Mouse (Mus musculus) midbrain, embryonic 11.5 days (tissue): Measurements from ENCODE around the gene L3mbtl4. TPM values are rescaled to one million over a fixed set of nuclear protein-coding genes. Genes with fewer than 3 reads are reported as not detected.

Experiments
- ATAC-seq: fragments of 200-750 bp; cut with Nextera tagmentation; 2 replicates; pipeline ENCODE4 v1.8.0; 2017; ENCODE audit warnings: moderate TSS enrichment, moderate library complexity; ENCODE audit not compliant: low FRiP score
- DNase-seq: peaks from one replicate; pipeline ENCODE4 v3.0.0; 2015; ENCODE audit warnings: low spot score; ENCODE audit errors: missing footprints
- H3K27ac ChIP-seq: fragments of 300-500 bp; sonication (generic); 2 replicates; pipeline ENCODE4 v1.5.1; 2014; ENCODE audit warnings: low read depth, low read length
- H3K27me3 ChIP-seq: fragments of 300-500 bp; sonication (generic); 2 replicates; pipeline ENCODE4 v1.6.1; 2014; ENCODE audit warnings: mild to moderate bottlenecking, low read length, moderate library complexity, mixed read lengths; ENCODE audit not compliant: control insufficient read depth, insufficient read depth
- H3K36me3 ChIP-seq: fragments of 300-500 bp; sonication (generic); 2 replicates; pipeline ENCODE4 v1.6.1; 2014; ENCODE audit warnings: mild to moderate bottlenecking, low read length, moderate library complexity, mixed read lengths; ENCODE audit not compliant: control insufficient read depth, insufficient read depth
- H3K4me1 ChIP-seq: fragments of 300-500 bp; sonication (generic); 2 replicates; pipeline ENCODE4 v1.6.1; 2014; ENCODE audit warnings: low read length; ENCODE audit not compliant: control insufficient read depth, insufficient read depth
- H3K4me2 ChIP-seq: fragments of 300-500 bp; sonication (generic); 2 replicates; pipeline ENCODE4 v1.6.1; 2014; ENCODE audit warnings: mild to moderate bottlenecking, moderate library complexity
- H3K4me3 ChIP-seq: fragments of 300-500 bp; sonication (generic); 2 replicates; pipeline ENCODE4 v1.5.1; 2014; ENCODE audit warnings: low read depth, low read length
- H3K9ac ChIP-seq: fragments of 300-500 bp; sonication (generic); 2 replicates; pipeline ENCODE4 v1.6.1; 2014; ENCODE audit warnings: low read length
- H3K9me3 ChIP-seq: fragments of 300-500 bp; sonication (generic); 2 replicates; pipeline ENCODE4 v1.6.1; 2016; ENCODE audit warnings: low read length; ENCODE audit not compliant: control insufficient read depth
- WGBS: fragments of 180-500 bp; shearing (Covaris S2); extraction: QIAGEN DNeasy Blood & Tissue Kit; methylation state at CpG from one replicate; pipeline ENCODE4 v1.1.7; 2014; 5-methylcytosine and 5-hydroxymethylcytosine counted together
- polyA plus RNA-seq: library from polyadenylated mRNA; unstranded; fragments of >200 nt; fragmentation: Nextera tagmentation; extraction: Ambion mirVana; gene quantifications from 2 replicates; pipeline ENCODE4 v1.2.1, GENCODE M21; 2014

Gene L3mbtl4
- polyA plus RNA-seq = 0.10 and 0.11 TPM in 2 replicates

DNA sequence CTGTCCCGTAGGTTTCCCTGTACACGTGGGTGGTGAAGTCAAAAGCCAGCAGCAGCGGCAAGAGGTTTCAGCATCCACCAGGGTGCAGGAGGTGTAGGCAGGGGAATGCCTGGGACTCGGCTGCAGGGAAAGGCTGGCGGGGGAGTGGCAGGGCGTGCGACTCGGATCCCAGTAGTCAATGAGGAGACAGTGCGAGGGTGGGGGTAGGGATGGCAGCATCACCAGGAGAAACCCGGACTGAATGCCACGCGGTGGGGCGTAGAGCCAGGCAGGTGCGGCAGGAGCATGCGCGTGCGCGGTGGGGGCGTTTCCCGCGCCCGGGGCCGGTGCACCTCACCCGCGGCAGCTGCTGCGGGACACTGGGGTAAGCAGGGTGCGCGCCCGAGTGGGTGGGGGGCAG lies at the start of gene L3mbtl4:
L3mbtl4 (plus strand) TSS at position 271 of the 400 bp plus-strand sequence.
- Histone ChIP-seq H3K4me2 (peak within 1 kb of the TSS; percentile 97), H3K9me3 (no peaks in the 10 kb centered on the region), H3K9ac (peak within 1 kb of the TSS; percentile 63), H3K27ac (no peak within 1 kb of the TSS), H3K27me3 (peaks cover 5% of the 10 kb centered on the region), H3K4me3 (peak within 1 kb of the TSS; percentile 48), H3K4me1 (peaks cover 7% of the 10 kb centered on the region), H3K36me3 (no peaks in the 10 kb centered on the region)
- DNase-seq = peak; percentile 92
- 0% methylated on average over 29 of the region's 29 CpGs for WGBS
- peak; percentile 87 for ATAC-seq

- Histone ChIP-seq H3K4me3 (no peak overlapping the region), H3K4me2 (no peak overlapping the region), H3K9ac (no peak overlapping the region), H3K9me3 (no peaks in the 10 kb centered on the region), H3K27me3 (no peaks in the 10 kb centered on the region), H3K27ac (no peak overlapping the region), H3K4me1 (no peaks in the 10 kb centered on the region), H3K36me3 (no peaks in the 10 kb centered on the region)
- DNase-seq = peak; percentile 17
- 85% methylated on average over 4 of the region's 4 CpGs for WGBS
- ATAC-seq = no peak
Measured at GRCm38 (mm10) chr17:68230484-68230883, 43.1 kb upstream of the L3mbtl4 start.

- no peaks in the 10 kb centered on the region for H3K9me3 ChIP-seq
- no peak overlapping the region for H3K9ac ChIP-seq
- ATAC-seq = no peak
- no peak overlapping the region for H3K4me3 ChIP-seq
- peak; percentile 51 for DNase-seq
- H3K36me3 ChIP-seq = no peaks in the 10 kb centered on the region
- no peaks in the 10 kb centered on the region for H3K4me1 ChIP-seq
- H3K27me3 ChIP-seq = no peaks in the 10 kb centered on the region
- no peak overlapping the region for H3K4me2 ChIP-seq
- no peak overlapping the region for H3K27ac ChIP-seq
- 87% methylated on average over 4 of the region's 4 CpGs for WGBS
Measured at GRCm38 (mm10) chr17:68235380-68235779, 38.2 kb upstream of the L3mbtl4 start.

DNA sequence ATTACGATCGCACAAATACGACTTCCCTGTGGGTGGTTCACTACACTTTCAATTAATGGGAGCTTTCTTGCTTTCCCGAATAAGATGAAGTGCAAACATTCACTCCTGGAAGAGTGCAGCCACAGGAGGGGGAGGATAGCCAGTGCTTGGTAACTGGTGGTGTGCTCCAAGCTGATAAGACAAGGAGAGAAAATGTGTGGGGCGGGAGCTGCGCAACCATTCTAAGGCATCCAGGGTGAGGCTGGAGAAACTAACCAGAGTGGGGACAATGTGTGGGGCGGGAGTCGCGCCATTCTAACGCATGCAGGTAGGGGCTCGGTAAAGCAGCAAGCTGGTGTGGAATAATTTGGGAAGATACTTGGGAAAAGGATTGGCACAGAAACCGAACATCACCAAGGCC lies 36.6 kb upstream of the L3mbtl4 start:
- H3K4me1 ChIP-seq = no peaks in the 10 kb centered on the region
- no peaks in the 10 kb centered on the region for H3K27me3 ChIP-seq
- 87% methylated on average over 12 of the region's 12 CpGs for WGBS
- H3K4me2 ChIP-seq = no peak overlapping the region
- ATAC-seq (no peak), DNase-seq (peak; percentile 45)
- H3K9ac ChIP-seq = no peak overlapping the region
- no peaks in the 10 kb centered on the region for H3K9me3 ChIP-seq
- H3K36me3 ChIP-seq = no peaks in the 10 kb centered on the region
- H3K27ac ChIP-seq = no peak overlapping the region
- no peak overlapping the region for H3K4me3 ChIP-seq

DNA sequence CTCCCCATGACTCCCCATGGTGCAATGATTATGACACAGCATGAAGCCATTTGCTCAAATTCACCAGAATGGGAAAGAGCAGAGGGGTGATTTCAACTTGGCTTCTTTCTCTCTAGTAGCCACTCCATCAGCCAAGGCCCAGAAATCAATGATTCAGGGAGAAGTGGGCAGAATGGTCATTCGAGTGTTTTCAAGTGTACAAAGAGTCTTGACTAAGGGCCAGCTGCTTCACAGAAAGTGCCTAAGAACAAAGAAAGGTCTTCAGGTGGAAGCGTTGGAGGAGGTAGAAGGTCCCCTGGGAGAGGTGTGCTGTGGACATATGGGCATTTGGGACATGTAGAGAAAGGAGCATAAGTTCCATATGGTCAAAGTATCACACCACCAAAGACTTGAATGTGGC lies 33.4 kb upstream of the L3mbtl4 start:
- no peaks in the 10 kb centered on the region for H3K27me3 ChIP-seq
- ATAC-seq = no peak
- H3K27ac ChIP-seq = no peak overlapping the region
- WGBS = 72% methylated on average over 2 of the region's 2 CpGs
- H3K4me3 ChIP-seq = no peak overlapping the region
- no peaks in the 10 kb centered on the region for H3K9me3 ChIP-seq
- H3K36me3 ChIP-seq = no peaks in the 10 kb centered on the region
- DNase-seq = peak; percentile 76
- H3K4me1 ChIP-seq = no peaks in the 10 kb centered on the region
- H3K9ac ChIP-seq = no peak overlapping the region
- H3K4me2 ChIP-seq = no peak overlapping the region

DNA sequence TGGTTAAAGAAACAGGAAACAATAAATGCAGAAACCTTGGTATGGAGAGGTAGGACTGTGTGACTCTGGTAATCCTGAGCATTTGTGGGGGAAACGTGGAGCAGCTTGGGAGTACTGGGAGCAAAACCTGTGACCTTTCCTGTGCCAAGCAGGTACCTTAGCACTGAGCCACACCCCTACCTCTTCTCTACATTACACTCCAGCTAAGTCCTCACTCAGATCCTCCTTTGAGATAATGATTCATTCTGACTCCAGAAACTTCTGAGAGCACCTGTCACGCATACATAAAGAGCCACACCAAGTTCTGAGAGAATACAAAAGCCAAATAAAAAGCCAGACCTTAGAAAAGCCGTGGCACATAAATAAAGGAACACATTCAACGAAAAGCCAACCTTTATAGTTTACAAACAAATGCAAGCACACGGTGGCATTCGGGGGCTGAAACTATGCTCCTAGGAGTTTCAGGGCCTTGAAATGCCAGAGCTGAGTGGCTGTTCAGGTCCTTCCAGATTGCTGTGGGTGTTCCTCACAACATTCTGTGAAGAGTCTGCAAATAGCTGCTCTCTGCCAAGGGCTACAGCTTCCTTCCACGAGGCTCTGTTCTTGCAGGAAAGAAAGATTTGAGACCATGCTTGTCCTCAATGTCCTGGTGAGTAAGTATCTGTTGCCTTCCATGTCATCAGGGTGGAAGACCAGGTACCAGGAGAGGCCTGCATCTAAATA lies 8.6 kb upstream of the L3mbtl4 start:
- 84% methylated on average over 7 of the region's 7 CpGs for WGBS
- H3K27me3 ChIP-seq = no peaks in the 10 kb centered on the region
- DNase-seq (no peak), ATAC-seq (no peak)
- no peaks in the 10 kb centered on the region for H3K36me3 ChIP-seq
- no peak overlapping the region for H3K4me2 ChIP-seq
- H3K4me3 ChIP-seq = no peak overlapping the region
- H3K27ac ChIP-seq = no peak overlapping the region
- peaks cover 6% of the 10 kb centered on the region; the same call in 1 of the 2 replicates for H3K9me3 ChIP-seq
- H3K9ac ChIP-seq = no peak overlapping the region
- H3K4me1 ChIP-seq = no peaks in the 10 kb centered on the region

DNA sequence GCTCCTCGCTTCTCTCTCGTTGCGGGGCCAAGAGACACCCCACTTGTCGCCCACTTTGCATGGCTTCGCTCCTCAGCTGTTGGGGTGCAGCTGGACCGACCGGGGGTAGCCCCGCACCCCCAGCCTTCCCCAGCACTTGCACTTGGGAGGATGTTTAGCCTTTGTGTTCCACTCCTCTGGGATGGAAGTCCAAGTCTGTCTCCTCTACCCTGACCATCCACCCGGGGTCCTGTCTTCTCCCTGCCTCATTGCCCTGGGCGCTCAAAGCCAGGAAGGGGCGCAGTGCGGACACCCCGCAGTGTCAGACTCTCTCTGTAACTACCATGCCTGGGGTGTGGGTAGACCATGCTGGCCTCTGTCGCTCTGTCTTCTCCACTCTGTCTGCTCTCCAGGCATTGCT lies 357 bp downstream of the L3mbtl4 start:
- H3K27ac ChIP-seq = no peak overlapping the region
- peak; percentile 87 for DNase-seq
- 13% methylated on average over 14 of the region's 14 CpGs for WGBS

GRCm38 (mm10) chr17:68275138-68275537 lies 1.5 kb downstream of the L3mbtl4 start:
- no peak overlapping the region for H3K9ac ChIP-seq
- H3K27ac ChIP-seq = no peak overlapping the region
- no peak overlapping the region for H3K4me3 ChIP-seq
- H3K4me2 ChIP-seq = no peak overlapping the region
- no peaks in the 10 kb centered on the region for H3K9me3 ChIP-seq
- ATAC-seq = no peak
- 87% methylated on average over 2 of the region's 2 CpGs for WGBS
- peaks cover 5% of the 10 kb centered on the region for H3K27me3 ChIP-seq
- peak; percentile 69 for DNase-seq
- no peaks in the 10 kb centered on the region for H3K36me3 ChIP-seq
- peaks cover 7% of the 10 kb centered on the region for H3K4me1 ChIP-seq

More for the DNA sequence above, 357 bp downstream of the L3mbtl4 start:
- H3K4me1 ChIP-seq = peaks cover 7% of the 10 kb centered on the region
- H3K9me3 ChIP-seq = no peaks in the 10 kb centered on the region
- peak overlapping the region; percentile 63 for H3K9ac ChIP-seq
- H3K4me3 ChIP-seq = peak overlapping the region; percentile 48
- ATAC-seq = peak; percentile 77
- peaks cover 5% of the 10 kb centered on the region for H3K27me3 ChIP-seq
- no peaks in the 10 kb centered on the region for H3K36me3 ChIP-seq
- H3K4me2 ChIP-seq = peak overlapping the region; percentile 97

GRCm38 (mm10) chr17:68280915-68281314 lies 7.3 kb downstream of the L3mbtl4 start:
- H3K27me3 ChIP-seq = no peaks in the 10 kb centered on the region
- ATAC-seq = no peak
- H3K9ac ChIP-seq = no peak overlapping the region
- no peak for DNase-seq
- H3K36me3 ChIP-seq = no peaks in the 10 kb centered on the region
- H3K4me3 ChIP-seq = no peak overlapping the region
- peaks cover 2% of the 10 kb centered on the region; the same call in 1 of the 2 replicates for H3K4me1 ChIP-seq
- no peaks in the 10 kb centered on the region for H3K9me3 ChIP-seq
- 77% methylated on average over 2 of the region's 2 CpGs for WGBS
- no peak overlapping the region for H3K27ac ChIP-seq
- H3K4me2 ChIP-seq = no peak overlapping the region
